ENCODE assay signal across 8 mouse cellular contexts in genomic region chr5:15506575-15507308, GRCm38 (mm10). TPM values are rescaled to one million over a fixed set of nuclear protein-coding genes. Genes with fewer than 3 reads are reported as not detected.
DNase-seq lines count a peak whose midpoint lies in the region; ATAC-seq lines count a peak whose summit lies in the region.

No protein-coding gene starts in this region.

- peak; percentile 76; the same call in 1 of the 2 replicates for ATAC-seq in embryonic facial prominence, embryonic 15.5 days (ENCODE audit: insufficient number of reproducible peaks, low FRiP score, low TSS enrichment, low read depth)
- peak; percentile 61 for ATAC-seq in hindbrain, embryonic 15.5 days (ENCODE audit: low FRiP score, low read depth)
- ATAC-seq in lung, embryonic 16.5 days (ENCODE audit: low read depth), result peak; percentile 68

- H3K27me3 ChIP-seq in embryonic facial prominence, embryonic 15.5 days, result no peaks in the 10 kb centered on the region
- no peaks in the 10 kb centered on the region for H3K27me3 ChIP-seq in hindbrain, embryonic 15.5 days
- no peaks in the 10 kb centered on the region for H3K27me3 ChIP-seq in lung, embryonic 16.5 days (ENCODE audit: control insufficient read depth, insufficient read depth, low read depth, low read length)

- no peaks in the 10 kb centered on the region for H3K4me1 ChIP-seq in embryonic facial prominence, embryonic 15.5 days
- H3K4me1 ChIP-seq in hindbrain, embryonic 15.5 days (replicated peaks), result no peaks in the 10 kb centered on the region
- no peaks in the 10 kb centered on the region for H3K4me1 ChIP-seq in lung, embryonic 16.5 days (replicated peaks; ENCODE audit: control insufficient read depth, insufficient read depth, low read length)

- no peaks in the 10 kb centered on the region for H3K36me3 ChIP-seq in embryonic facial prominence, embryonic 15.5 days
- H3K36me3 ChIP-seq in hindbrain, embryonic 15.5 days, result no peaks in the 10 kb centered on the region
- no peaks in the 10 kb centered on the region for H3K36me3 ChIP-seq in lung, embryonic 16.5 days (ENCODE audit: control insufficient read depth, insufficient read depth, low read length)

- H3K9ac ChIP-seq in embryonic facial prominence, embryonic 15.5 days, result no peak overlapping the region
- H3K9ac ChIP-seq in hindbrain, embryonic 15.5 days, result no peak overlapping the region
- 0 out of 2 replicates have a peak overlapping the region, but pooled peaks have one; percentile 14 for H3K9ac ChIP-seq in lung, embryonic 16.5 days (ENCODE audit: low read length)

- H3K27ac ChIP-seq in embryonic facial prominence, embryonic 15.5 days (replicated peaks), result no peak overlapping the region
- H3K27ac ChIP-seq in hindbrain, embryonic 15.5 days (replicated peaks), result no peak overlapping the region
- no peak overlapping the region for H3K27ac ChIP-seq in lung, embryonic 16.5 days (ENCODE audit: low read length)

- H3K4me2 ChIP-seq in embryonic facial prominence, embryonic 15.5 days (replicated peaks), result peak overlapping the region; percentile 16; the same call in 1 of the 2 replicates
- H3K4me2 ChIP-seq in hindbrain, embryonic 15.5 days, result peak overlapping the region; percentile 27
- H3K4me2 ChIP-seq in lung, embryonic 16.5 days (ENCODE audit: low read depth, low read length), result peak overlapping the region; percentile 23

- 45% methylated on average over 16 of the region's 16 CpGs for WGBS in embryonic facial prominence, embryonic 15.5 days
- WGBS in hindbrain, embryonic 15.5 days, result 49% methylated on average over 16 of the region's 16 CpGs
- 45% methylated on average over 16 of the region's 16 CpGs for whole genome bisulfite sequencing in lung, embryonic 16.5 days

- H3K9me3 ChIP-seq in embryonic facial prominence, embryonic 15.5 days (replicated peaks), result peaks cover 15% of the 10 kb centered on the region; the same call in 1 of the 2 replicates
- peaks cover 40% of the 10 kb centered on the region for H3K9me3 ChIP-seq in hindbrain, embryonic 15.5 days
- peaks cover 7% of the 10 kb centered on the region; the same call in 1 of the 2 replicates for H3K9me3 ChIP-seq in lung, embryonic 16.5 days (ENCODE audit: control insufficient read depth, low read length)

- DNase-seq in layer of hippocampus, postnatal 10 days (ENCODE audit: low spot score in 2 of 2), result peak; percentile 31 to 51
- no peak for DNase-seq in layer of hippocampus, adult 9-11 months
- peak; percentile 84 for DNase-seq in R1 (ENCODE audit: low read depth, low spot score)
- DNase-seq in right cerebral cortex, postnatal 14 days, result peak; percentile 37
- DNase-seq in spleen, adult 18-20 months, result no peak

- H3K4me3 ChIP-seq in embryonic facial prominence, embryonic 15.5 days (replicated peaks), result peak overlapping the region; percentile 9; the same call in 1 of the 2 replicates
- peak overlapping the region; percentile 9; the same call in 1 of the 2 replicates for H3K4me3 ChIP-seq in hindbrain, embryonic 15.5 days
- peak overlapping the region; percentile 32 for H3K4me3 ChIP-seq in lung, embryonic 16.5 days (ENCODE audit: low read length)

RNA-seq across cellular contexts. Expression of gene Gm21190, which starts 22.3 kb away (rescaled TPM):
- not detected for total RNA-seq in layer of hippocampus, postnatal 10 days (2021)
- 0.23 TPM in 1 of 2 replicates, not detected in the other for polyA plus RNA-seq in embryonic facial prominence, embryonic 15.5 days (2015; fragmentation: Nextera tagmentation; extraction: Ambion mirVana)
- polyA plus RNA-seq in hindbrain, embryonic 15.5 days (2015; fragmentation: Nextera tagmentation; extraction: Ambion mirVana), result not detected in 2 replicates
- polyA plus RNA-seq in lung, embryonic 16.5 days (2015; fragmentation: Nextera tagmentation; extraction: Ambion mirVana), result not detected in 2 replicates

RNA-seq across cellular contexts. Expression of gene Gm21149, which starts 30.4 kb away (rescaled TPM):
- not detected for total RNA-seq in layer of hippocampus, postnatal 10 days (2021)
- 0.20 and 0.25 TPM in 2 replicates for polyA plus RNA-seq in embryonic facial prominence, embryonic 15.5 days (2015; fragmentation: Nextera tagmentation; extraction: Ambion mirVana)
- not detected in 2 replicates for polyA plus RNA-seq in hindbrain, embryonic 15.5 days (2015; fragmentation: Nextera tagmentation; extraction: Ambion mirVana)
- not detected in 2 replicates for polyA plus RNA-seq in lung, embryonic 16.5 days (2015; fragmentation: Nextera tagmentation; extraction: Ambion mirVana)

Comparison
In these comparisons a context has a peak if more than half of its experiments do, and no peak if none do; other contexts are left out.
1. DNase-seq: peak in layer of hippocampus, postnatal 10 days (2 of 2), R1 (single experiment) and right cerebral cortex, postnatal 14 days (single experiment); none in layer of hippocampus, adult 9-11 months (single experiment) and spleen, adult 18-20 months (0 of 2).
2. Peak in every context shown above with its lines, with median percentiles within 50 percentile points of each other: ATAC-seq, H3K4me2 ChIP-seq and H3K4me3 ChIP-seq.